Mouse (Mus musculus) brain, embryonic 14.5 days (tissue): ENCODE results near the gene Ercc2.

Experiments used
- CTCF ChIP-seq: fragments of 200-500 bp; IDR thresholded peaks from 2 replicates; pipeline ENCODE4 v1.5.1; 2012; ENCODE audit warnings: inconsistent platforms, mild to moderate bottlenecking, moderate library complexity, borderline replicate concordance; ENCODE audit not compliant: insufficient read depth, insufficient read length; ENCODE audit errors: extremely low read depth
- POLR2A ChIP-seq: fragments of 200-500 bp; IDR thresholded peaks from 2 replicates; pipeline ENCODE4 v1.6.1; 2012; ENCODE audit warnings: mild to moderate bottlenecking, inconsistent platforms, borderline replicate concordance; ENCODE audit not compliant: poor library complexity, insufficient read depth, insufficient read length, severe bottlenecking; ENCODE audit errors: extremely low read depth

DNA sequence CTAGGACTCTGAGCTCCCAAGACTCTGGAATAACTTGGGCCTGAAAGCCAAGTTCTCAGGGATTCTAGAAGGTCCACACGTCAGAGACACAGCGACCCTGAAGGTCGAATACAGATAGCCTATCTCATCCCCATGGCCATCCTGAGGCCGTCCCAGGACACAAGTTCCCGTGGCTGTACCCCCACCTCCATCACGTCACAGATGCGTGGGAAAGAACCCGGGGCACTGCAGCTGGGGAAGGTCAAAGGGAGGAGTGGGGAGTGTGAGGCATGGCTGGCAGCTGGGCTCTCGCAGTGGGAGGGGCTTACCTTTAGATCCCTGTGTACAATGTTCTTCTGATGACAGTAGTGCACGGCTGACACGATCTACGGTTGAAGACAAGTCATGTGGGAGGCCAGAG lies 63.0 kb downstream of the Ercc2 start:
- TF ChIP-seq CTCF = no peak
- no peak for TF ChIP-seq POLR2A
